Mouse (Mus musculus) forebrain, postnatal 0 days (tissue): Measurements from ENCODE around the gene Ugt1a5. TPM values are rescaled to one million over a fixed set of nuclear protein-coding genes. Genes with fewer than 3 reads are reported as not detected.
A peak's percentile ranks its signal among the peaks of the same experiment; 100 is the strongest.

Experiments
- ATAC-seq: fragments of 200-750 bp; cut with Nextera tagmentation; 2 replicates; pipeline ENCODE4 v1.8.0; 2017; ENCODE audit warnings: mild to moderate bottlenecking, moderate library complexity
- DNase-seq: peaks from one replicate; pipeline ENCODE4 v3.0.0-alpha.2; 2015
- H3K27ac ChIP-seq: fragments of 300-500 bp; sonication (generic); 2 replicates; pipeline ENCODE4 v1.5.1; 2014; ENCODE audit warnings: low read depth, mild to moderate bottlenecking, antibody characterized with exemption, low read length, moderate library complexity, mixed read lengths
- H3K27me3 ChIP-seq: fragments of 300-500 bp; sonication (generic); 2 replicates; pipeline ENCODE4 v1.6.1; 2014; ENCODE audit warnings: mild to moderate bottlenecking, low read length, mixed read lengths; ENCODE audit not compliant: insufficient read depth
- H3K36me3 ChIP-seq: fragments of 300-500 bp; sonication (generic); 2 replicates; pipeline ENCODE4 v1.6.1; 2014; ENCODE audit warnings: mild to moderate bottlenecking, moderate library complexity; ENCODE audit not compliant: insufficient read depth
- H3K4me1 ChIP-seq: fragments of 300-500 bp; sonication (generic); 2 replicates; pipeline ENCODE4 v1.6.1; 2014; ENCODE audit warnings: antibody characterized with exemption; ENCODE audit not compliant: insufficient read depth
- H3K4me2 ChIP-seq: fragments of 300-500 bp; sonication (generic); 2 replicates; pipeline ENCODE4 v1.6.1; 2014; ENCODE audit warnings: low read depth, mild to moderate bottlenecking, moderate library complexity
- H3K4me3 ChIP-seq: fragments of 300-500 bp; sonication (generic); 2 replicates; pipeline ENCODE4 v1.5.1; 2014; ENCODE audit warnings: low read depth, low read length, mixed read lengths
- H3K9ac ChIP-seq: fragments of 300-500 bp; sonication (generic); 2 replicates; pipeline ENCODE4 v1.6.1; 2014; ENCODE audit warnings: mild to moderate bottlenecking
- H3K9me3 ChIP-seq: fragments of 300-500 bp; sonication (generic); 2 replicates; pipeline ENCODE4 v1.6.1; 2016; ENCODE audit warnings: low read length
- CTCF ChIP-seq: sonication (generic); IDR thresholded peaks from 2 replicates; pipeline ENCODE4 v1.5.1; 2016; ENCODE audit warnings: antibody characterized with exemption, control low read depth, low read depth
- WGBS: fragments of 180-500 bp; shearing (Covaris S2); extraction: QIAGEN DNeasy Blood & Tissue Kit; methylation state at CpG from one replicate; pipeline ENCODE4 v1.1.7; 2014; 5-methylcytosine and 5-hydroxymethylcytosine counted together
- polyA plus RNA-seq: library from polyadenylated mRNA; unstranded; fragments of >200 nt; fragmentation: Nextera tagmentation; extraction: Ambion mirVana; gene quantifications from 2 replicates; pipeline ENCODE4 v1.2.1, GENCODE M21; 2015
- total RNA-seq: library from RNA; depleted of rRNA; stranded (reverse); fragments of >200 nt; gene quantifications from 2 replicates; pipeline ENCODE4 v1.2.3, GENCODE M21; 2014

Gene Ugt1a5
- total and polyA plus RNA-seq, 2 experiments from 2014 or later, result not detected

GRCm38 (mm10) chr1:88257681-88258080 lies 91.9 kb downstream of the Ugt1a5 start:
- H3K27ac ChIP-seq, result no peak overlapping the region
- no peaks in the 10 kb centered on the region for H3K4me1 ChIP-seq
- H3K27me3 ChIP-seq, result no peaks in the 10 kb centered on the region
- no peak overlapping the region for H3K9ac ChIP-seq
- no peak overlapping the region for H3K4me3 ChIP-seq
- DNase-seq (no peak), ATAC-seq (no peak)
- peaks cover 53% of the 10 kb centered on the region for H3K9me3 ChIP-seq
- TF ChIP-seq CTCF, result no peak
- H3K4me2 ChIP-seq, result no peak overlapping the region
- peaks cover 36% of the 10 kb centered on the region for H3K36me3 ChIP-seq
- WGBS, result 79% methylated on average over 6 of the region's 6 CpGs

- TF ChIP-seq CTCF, result no peak
- DNase-seq (no peak), ATAC-seq (no peak)
- 68% methylated on average over 6 of the region's 6 CpGs for WGBS
- H3K27me3 ChIP-seq, result no peaks in the 10 kb centered on the region
- H3K27ac ChIP-seq, result no peak overlapping the region
- H3K4me1 ChIP-seq, result no peaks in the 10 kb centered on the region
- H3K36me3 ChIP-seq, result peaks cover 43% of the 10 kb centered on the region
- no peak overlapping the region for H3K9ac ChIP-seq
- H3K4me3 ChIP-seq, result no peak overlapping the region
- no peak overlapping the region for H3K4me2 ChIP-seq
- H3K9me3 ChIP-seq, result peaks cover 47% of the 10 kb centered on the region
These were observed 92.5 kb downstream of the Ugt1a5 start for GRCm38 (mm10) chr1:88258361-88258760.

DNA sequence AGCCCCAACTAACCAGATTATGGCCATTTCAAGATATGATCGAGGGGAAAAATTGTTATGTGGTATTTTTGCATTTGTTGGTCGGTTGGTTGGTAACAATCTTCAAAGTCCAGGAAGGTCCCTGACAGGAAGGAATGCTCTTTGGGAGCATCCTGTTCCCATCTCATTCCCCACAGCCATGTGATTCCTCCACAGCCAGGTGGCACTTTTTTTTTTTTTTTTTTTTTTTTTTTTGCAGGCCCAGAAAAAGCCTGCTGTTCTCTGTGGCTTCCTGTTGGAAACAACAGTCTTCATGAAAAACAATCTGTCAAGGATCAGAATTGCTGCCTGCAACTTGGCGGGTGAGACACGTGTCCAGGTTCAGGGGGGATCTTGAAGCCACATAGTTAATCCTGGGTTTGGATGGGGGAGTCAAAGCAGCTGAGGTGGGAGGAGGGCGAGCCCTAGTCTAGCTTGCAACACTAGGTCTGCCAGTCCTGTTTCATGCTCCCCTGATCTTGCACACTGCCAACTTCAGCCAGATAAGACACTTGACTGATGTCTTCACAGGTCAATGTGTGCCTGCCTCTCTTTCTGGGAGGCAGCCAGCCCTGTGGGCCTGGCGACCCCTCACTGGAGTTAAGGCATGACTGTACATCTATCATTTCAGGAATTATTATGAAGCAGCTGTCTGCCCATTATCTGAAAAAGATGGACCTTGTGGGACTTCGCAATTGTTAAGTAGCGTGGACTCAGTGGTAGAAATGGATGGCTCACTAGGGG lies 93.2 kb downstream of the Ugt1a5 start:
- ATAC-seq (0 out of 2 replicates have a peak, but pooled peaks have one; percentile 1), DNase-seq (no peak)
- H3K4me2 ChIP-seq, result no peak overlapping the region
- peaks cover 40% of the 10 kb centered on the region for H3K9me3 ChIP-seq
- H3K9ac ChIP-seq, result peak overlapping the region; percentile 0; the same call in 1 of the 2 replicates
- no peak overlapping the region for H3K27ac ChIP-seq
- peaks cover 50% of the 10 kb centered on the region for H3K36me3 ChIP-seq
- no peak for TF ChIP-seq CTCF
- H3K4me3 ChIP-seq, result no peak overlapping the region
- 81% methylated on average over 8 of the region's 8 CpGs for WGBS
- H3K27me3 ChIP-seq, result no peaks in the 10 kb centered on the region
- H3K4me1 ChIP-seq, result no peaks in the 10 kb centered on the region

DNA sequence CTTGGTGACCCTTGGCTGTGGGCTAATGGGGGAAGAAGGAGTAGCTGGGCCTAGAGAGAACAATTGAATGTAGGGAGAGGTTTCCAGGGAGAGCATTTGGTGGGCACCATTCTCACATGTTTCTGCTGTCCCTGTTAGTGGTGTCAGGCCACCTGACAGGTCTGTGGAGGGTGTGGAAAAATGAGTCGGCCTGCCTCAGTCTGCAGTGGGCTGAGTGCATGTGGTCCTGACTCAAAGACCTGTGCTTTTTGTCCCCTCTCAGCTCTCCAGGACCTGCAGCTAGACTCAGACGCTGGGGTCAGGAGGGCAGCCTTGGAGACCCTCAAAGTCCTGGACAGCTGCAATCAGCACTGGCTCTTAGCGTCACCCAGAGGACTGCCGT lies 93.8 kb downstream of the Ugt1a5 start:
- peaks cover 56% of the 10 kb centered on the region for H3K36me3 ChIP-seq
- H3K9me3 ChIP-seq, result peaks cover 35% of the 10 kb centered on the region
- WGBS, result 79% methylated on average over 4 of the region's 4 CpGs
- no peak for DNase-seq
- no peak overlapping the region for H3K4me3 ChIP-seq
- H3K27ac ChIP-seq, result no peak overlapping the region
- 0 out of 2 replicates have a peak, but pooled peaks have one; percentile 2 for ATAC-seq
- no peak overlapping the region for H3K4me2 ChIP-seq
- no peak overlapping the region for H3K9ac ChIP-seq
- H3K27me3 ChIP-seq, result no peaks in the 10 kb centered on the region
- H3K4me1 ChIP-seq, result no peaks in the 10 kb centered on the region
- no peak for TF ChIP-seq CTCF

GRCm38 (mm10) chr1:88260114-88260513 lies 94.3 kb downstream of the Ugt1a5 start:
- Histone ChIP-seq H3K27me3 (no peaks in the 10 kb centered on the region), H3K4me2 (no peak overlapping the region), H3K9me3 (peaks cover 30% of the 10 kb centered on the region), H3K27ac (no peak overlapping the region), H3K36me3 (peaks cover 61% of the 10 kb centered on the region), H3K4me3 (no peak overlapping the region), H3K9ac (no peak overlapping the region), H3K4me1 (no peaks in the 10 kb centered on the region)
- TF ChIP-seq CTCF, result no peak
- DNase-seq (no peak), ATAC-seq (no peak)
- 79% methylated on average over 6 of the region's 6 CpGs for WGBS

- WGBS, result 84% methylated on average over 10 of the region's 10 CpGs
- no peak overlapping the region for H3K9ac ChIP-seq
- H3K27ac ChIP-seq, result no peak overlapping the region
- DNase-seq, result no peak
- no peaks in the 10 kb centered on the region for H3K27me3 ChIP-seq
- 0 out of 2 replicates have a peak, but pooled peaks have one; percentile 4 for TF ChIP-seq CTCF
- H3K4me1 ChIP-seq, result no peaks in the 10 kb centered on the region
- ATAC-seq, result no peak
- no peak overlapping the region for H3K4me2 ChIP-seq
- H3K4me3 ChIP-seq, result no peak overlapping the region
- H3K9me3 ChIP-seq, result peaks cover 23% of the 10 kb centered on the region
- peaks cover 67% of the 10 kb centered on the region for H3K36me3 ChIP-seq
These were observed 95.0 kb downstream of the Ugt1a5 start for GRCm38 (mm10) chr1:88260604-88261377.

- no peak overlapping the region for H3K4me3 ChIP-seq
- no peaks in the 10 kb centered on the region for H3K27me3 ChIP-seq
- DNase-seq (no peak), ATAC-seq (no peak)
- H3K36me3 ChIP-seq, result peaks cover 77% of the 10 kb centered on the region
- H3K9ac ChIP-seq, result no peak overlapping the region
- H3K4me1 ChIP-seq, result no peaks in the 10 kb centered on the region
- TF ChIP-seq CTCF, result peak; percentile 24
- H3K4me2 ChIP-seq, result no peak overlapping the region
- H3K27ac ChIP-seq, result no peak overlapping the region
- WGBS, result 88% methylated on average over 7 of the region's 7 CpGs
- H3K9me3 ChIP-seq, result peaks cover 14% of the 10 kb centered on the region
These were observed 95.9 kb downstream of the Ugt1a5 start for GRCm38 (mm10) chr1:88261706-88262105.
